Mouse (Mus musculus) lung, embryonic 14.5 days (tissue): ENCODE measurements around the gene Rplp0. TPM values are rescaled to one million over a fixed set of nuclear protein-coding genes. Genes with fewer than 3 reads are reported as not detected.

Source experiments
- ATAC-seq: fragments of 200-750 bp; cut with Nextera tagmentation; 2 replicates; pipeline ENCODE4 v1.8.0; 2017; ENCODE audit warnings: mild to moderate bottlenecking, moderate TSS enrichment, moderate library complexity; ENCODE audit not compliant: insufficient read depth
- DNase-seq: peaks from one replicate; pipeline ENCODE4 v3.0.0-alpha.2; 2015
- H3K27ac ChIP-seq: fragments of 300-500 bp; sonication (generic); 2 replicates; pipeline ENCODE4 v1.5.1; 2014; ENCODE audit warnings: low read depth, mild to moderate bottlenecking, moderate library complexity
- H3K27me3 ChIP-seq: fragments of 300-500 bp; sonication (generic); 2 replicates; pipeline ENCODE4 v1.6.1; 2014; ENCODE audit warnings: low read length, control low read depth; ENCODE audit not compliant: insufficient read depth
- H3K36me3 ChIP-seq: fragments of 300-500 bp; sonication (generic); 2 replicates; pipeline ENCODE4 v1.6.1; 2014; ENCODE audit warnings: control low read depth; ENCODE audit not compliant: insufficient read depth
- H3K4me1 ChIP-seq: fragments of 300-500 bp; sonication (generic); 2 replicates; pipeline ENCODE4 v1.6.1; 2014; ENCODE audit warnings: antibody characterized with exemption, control low read depth; ENCODE audit not compliant: insufficient read depth
- H3K4me2 ChIP-seq: fragments of 300-500 bp; sonication (generic); 2 replicates; pipeline ENCODE4 v1.6.1; 2014; ENCODE audit warnings: mild to moderate bottlenecking
- H3K4me3 ChIP-seq: fragments of 300-500 bp; sonication (generic); 2 replicates; pipeline ENCODE4 v1.5.1; 2014; ENCODE audit warnings: low read depth, low read length
- H3K9ac ChIP-seq: fragments of 300-500 bp; sonication (generic); 2 replicates; pipeline ENCODE4 v1.6.1; 2014
- H3K9me3 ChIP-seq: fragments of 300-500 bp; sonication (generic); 2 replicates; pipeline ENCODE4 v1.6.1; 2016; ENCODE audit warnings: low read depth, low read length, control low read depth
- CTCF ChIP-seq: IDR thresholded peaks from 2 replicates; pipeline ENCODE4 v1.5.1; 2016; ENCODE audit warnings: antibody characterized with exemption, low read depth
- WGBS: fragments of 180-500 bp; shearing (Covaris S2); extraction: QIAGEN DNeasy Blood & Tissue Kit; methylation state at CpG from one replicate; pipeline ENCODE4 v1.1.7; 2014; 5-methylcytosine and 5-hydroxymethylcytosine counted together
- polyA plus RNA-seq: library from polyadenylated mRNA; unstranded; fragments of >200 nt; fragmentation: Nextera tagmentation; extraction: Ambion mirVana; gene quantifications from 2 replicates; pipeline ENCODE4 v1.2.1, GENCODE M21; 2014

The Rplp0 gene
- polyA plus RNA-seq, 1 experiment from 2014 or later = 1,954 TPM

DNA sequence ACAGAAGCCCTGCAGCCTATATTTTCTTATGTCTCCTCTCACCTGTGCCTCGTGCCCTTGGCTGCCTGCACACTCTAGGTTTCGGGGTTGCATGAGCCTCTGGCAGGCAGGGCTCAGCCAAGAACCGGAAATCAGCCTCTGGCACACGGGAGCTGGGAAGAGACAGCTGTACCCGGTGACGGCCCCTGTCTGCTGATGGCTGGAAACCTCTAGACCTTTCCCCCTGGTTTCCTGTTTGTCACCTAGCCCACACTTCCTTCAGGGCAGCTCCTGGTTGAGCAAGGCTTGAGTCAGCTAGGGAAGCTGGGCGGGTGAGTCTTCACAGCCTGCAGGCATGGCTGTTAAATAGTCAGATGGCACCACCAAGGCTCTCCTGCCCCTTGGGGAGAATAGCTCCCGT is 24.4 kb upstream of the Rplp0 start:
- Histone ChIP-seq H3K27ac (peak overlapping the region; percentile 66; the same call in 1 of the 2 replicates), H3K27me3 (no peaks in the 10 kb centered on the region), H3K4me3 (no peak overlapping the region), H3K4me1 (peaks cover 63% of the 10 kb centered on the region), H3K36me3 (no peaks in the 10 kb centered on the region), H3K9ac (peak overlapping the region; percentile 6; the same call in 1 of the 2 replicates), H3K9me3 (no peaks in the 10 kb centered on the region), H3K4me2 (peak overlapping the region; percentile 37; the same call in 1 of the 2 replicates)
- 18% methylated on average over 8 of the region's 8 CpGs for WGBS
- DNase-seq (peak; percentile 56), ATAC-seq (no peak)
- no peak for TF ChIP-seq CTCF

DNA sequence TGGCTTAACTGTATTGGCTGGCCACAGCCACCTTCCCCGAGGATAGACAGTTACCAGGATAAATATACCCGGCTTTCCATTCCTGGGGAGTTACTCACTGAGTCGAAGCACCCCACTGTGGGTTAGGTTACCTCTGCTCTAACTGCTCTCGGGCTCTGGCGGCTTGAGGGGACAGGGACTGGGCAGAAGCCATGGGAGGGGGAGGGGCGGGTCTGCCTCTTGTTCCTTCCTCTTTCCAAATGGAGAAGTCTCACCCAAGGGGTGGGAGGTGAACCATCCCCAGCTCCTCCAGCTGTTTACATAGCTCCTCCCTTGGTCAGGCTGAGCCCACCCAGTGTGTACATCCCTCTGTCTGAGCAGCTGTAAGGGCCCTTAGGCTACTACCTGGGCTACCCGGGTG is 23.6 kb upstream of the Rplp0 start:
- no peaks in the 10 kb centered on the region for H3K27me3 ChIP-seq
- no peaks in the 10 kb centered on the region for H3K36me3 ChIP-seq
- DNase-seq (peak; percentile 57), ATAC-seq (no peak)
- 0 out of 2 replicates have a peak overlapping the region, but pooled peaks have one; percentile 12 for H3K4me2 ChIP-seq
- H3K9ac ChIP-seq = no peak overlapping the region
- no peak overlapping the region; the same call in 1 of the 2 replicates for H3K27ac ChIP-seq
- no peaks in the 10 kb centered on the region for H3K9me3 ChIP-seq
- TF ChIP-seq CTCF = no peak
- peaks cover 55% of the 10 kb centered on the region for H3K4me1 ChIP-seq
- no peak overlapping the region for H3K4me3 ChIP-seq
- 19% methylated on average over 7 of the region's 7 CpGs for WGBS

DNA sequence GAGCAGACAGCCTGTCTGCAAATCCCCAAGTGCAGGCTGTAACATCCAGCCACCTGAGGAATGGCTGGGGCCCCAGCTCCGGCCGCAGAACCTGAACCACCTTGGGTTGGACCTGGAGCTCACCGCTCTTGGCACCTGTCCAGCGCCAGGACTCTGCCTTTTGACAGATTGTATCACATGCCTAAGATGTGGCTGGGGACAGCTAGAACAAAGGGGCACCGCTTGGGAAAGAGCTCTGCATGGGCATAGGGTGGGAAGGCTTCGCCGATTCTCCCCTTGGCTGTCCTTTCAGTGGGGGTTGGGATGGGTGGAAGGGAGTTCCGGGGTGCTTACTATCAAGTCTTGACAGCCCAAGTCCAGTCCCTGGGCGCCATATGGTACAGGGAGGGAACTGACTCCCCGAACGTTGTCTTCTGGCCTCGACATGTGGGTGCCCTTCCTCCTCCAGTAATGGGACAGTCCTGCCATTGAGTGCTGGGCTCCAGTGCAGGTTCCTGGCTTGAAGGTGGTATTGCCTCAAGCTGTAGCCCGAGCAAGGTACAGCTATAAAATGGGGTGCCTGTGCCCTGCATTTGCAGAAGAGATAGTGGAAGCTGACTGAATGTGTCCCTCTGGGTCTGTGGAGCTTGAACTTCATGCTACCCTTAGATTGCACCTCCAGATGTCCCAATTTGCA is 21.1 kb upstream of the Rplp0 start:
- Histone ChIP-seq H3K9ac (peak overlapping the region; percentile 20; the same call in 1 of the 2 replicates), H3K36me3 (no peaks in the 10 kb centered on the region), H3K4me1 (peaks cover 42% of the 10 kb centered on the region), H3K9me3 (no peaks in the 10 kb centered on the region), H3K4me3 (no peak overlapping the region), H3K27me3 (no peaks in the 10 kb centered on the region), H3K4me2 (peak overlapping the region; percentile 37; the same call in 1 of the 2 replicates), H3K27ac (peak overlapping the region; percentile 42; the same call in 1 of the 2 replicates)
- DNase-seq = no peak
- no peak for TF ChIP-seq CTCF
- no peak for ATAC-seq
- WGBS = 61% methylated on average over 13 of the region's 13 CpGs

DNA sequence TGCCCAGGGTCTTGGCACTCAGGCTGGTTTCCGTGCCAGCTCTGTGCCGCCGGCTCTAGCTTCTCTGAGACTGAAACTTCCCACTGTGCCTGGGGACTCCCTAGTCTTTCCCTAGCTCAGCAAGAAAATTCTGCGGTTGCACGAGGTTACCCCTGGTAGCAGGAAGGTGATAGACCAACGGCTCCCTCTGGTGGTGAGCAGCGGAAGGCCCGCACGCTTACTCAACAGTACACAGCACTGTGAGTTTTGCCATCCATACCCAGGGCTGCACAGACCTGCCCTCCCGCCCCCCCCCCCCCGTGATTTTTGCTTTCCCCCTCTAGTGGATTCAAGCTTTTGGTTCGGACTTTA is 20.6 kb upstream of the Rplp0 start:
- peak overlapping the region; percentile 37; the same call in 1 of the 2 replicates for H3K4me2 ChIP-seq
- H3K36me3 ChIP-seq = no peaks in the 10 kb centered on the region
- peak overlapping the region; percentile 42; the same call in 1 of the 2 replicates for H3K27ac ChIP-seq
- H3K4me1 ChIP-seq = peaks cover 47% of the 10 kb centered on the region
- DNase-seq (peak; percentile 98), ATAC-seq (peak; percentile 70)
- peak; percentile 95 for TF ChIP-seq CTCF
- no peak overlapping the region for H3K4me3 ChIP-seq
- H3K9ac ChIP-seq = peak overlapping the region; percentile 20; the same call in 1 of the 2 replicates
- H3K9me3 ChIP-seq = no peaks in the 10 kb centered on the region
- no peaks in the 10 kb centered on the region for H3K27me3 ChIP-seq
- WGBS = 2% methylated on average over 12 of the region's 12 CpGs

DNA sequence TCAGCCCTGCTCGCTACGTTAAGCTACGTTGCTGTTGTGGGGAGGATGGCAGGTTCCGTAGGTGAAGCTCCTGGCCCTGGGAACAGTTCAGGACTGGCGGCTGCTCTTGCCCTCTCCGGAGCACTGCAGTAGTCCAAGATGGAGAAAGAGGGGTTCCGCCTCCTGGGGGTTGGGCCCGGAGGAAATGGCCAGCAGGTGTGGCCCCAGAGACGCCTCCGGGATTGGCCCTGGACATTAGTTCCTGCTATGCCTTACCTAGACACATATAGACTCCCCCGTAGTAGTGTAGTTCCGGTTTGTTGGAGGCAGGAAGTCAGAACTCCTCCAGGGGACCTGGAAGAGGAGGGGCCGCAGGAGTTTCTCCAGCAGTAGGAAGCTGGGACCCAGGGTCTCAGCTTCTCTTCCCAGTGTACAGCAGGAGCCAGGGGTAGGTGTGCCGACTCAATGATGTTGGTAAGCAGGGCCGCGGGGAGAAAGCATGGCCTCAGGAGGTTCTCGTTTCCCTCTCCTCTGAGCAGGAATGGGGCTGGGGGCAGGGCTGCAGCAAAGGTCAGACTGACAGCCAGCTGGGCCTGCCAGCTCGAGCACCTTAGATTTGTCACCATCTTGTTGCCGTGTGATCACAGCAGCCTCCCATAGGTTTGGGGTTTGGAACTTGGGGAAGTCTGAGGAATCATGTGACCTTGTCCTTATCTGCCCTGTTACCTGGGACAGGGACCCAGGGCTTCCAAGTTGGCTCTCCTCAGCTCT is 16.5 kb upstream of the Rplp0 start:
- H3K4me1 ChIP-seq = peaks cover 33% of the 10 kb centered on the region

DNA sequence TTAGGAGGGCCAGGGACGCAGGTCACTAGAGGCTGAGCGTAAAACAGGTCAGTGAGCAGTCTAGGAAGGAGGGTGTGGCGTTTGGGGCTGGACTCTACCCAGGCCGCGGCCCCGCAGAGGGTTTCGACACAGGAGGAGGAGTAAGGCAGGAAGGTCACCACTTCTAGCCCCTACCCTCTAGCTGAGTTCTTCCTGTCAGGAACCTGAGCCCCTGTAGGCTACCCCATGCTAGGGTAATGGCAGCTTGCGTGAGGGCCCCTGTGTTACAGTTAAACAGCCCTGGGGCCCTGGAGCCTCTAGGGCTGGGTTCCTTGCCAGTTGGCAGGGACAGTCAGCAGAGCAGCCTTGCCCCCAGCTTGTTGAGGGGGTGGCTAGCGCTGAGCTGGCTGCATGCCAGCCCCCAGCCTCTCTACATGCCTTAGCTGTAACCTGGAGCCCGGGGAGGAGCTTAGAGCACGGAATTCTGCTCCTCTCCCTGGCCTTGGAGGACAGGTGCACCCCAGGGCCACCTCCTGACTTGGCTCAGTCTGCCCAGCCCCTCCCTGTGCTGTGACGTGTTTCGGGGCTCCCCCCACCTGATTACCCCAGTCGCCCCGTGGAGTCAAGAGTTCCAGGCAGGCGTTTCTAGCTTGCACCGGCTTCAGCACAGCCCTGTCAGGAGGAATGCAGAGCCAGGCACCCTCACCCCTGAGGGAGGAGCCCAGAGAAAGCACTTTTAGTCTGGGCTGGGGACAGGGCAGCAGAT is 15.6 kb upstream of the Rplp0 start:
- peak overlapping the region; percentile 46 for H3K4me2 ChIP-seq
- H3K9me3 ChIP-seq = no peaks in the 10 kb centered on the region
- peak; percentile 84 for DNase-seq
- H3K27ac ChIP-seq = peak overlapping the region; percentile 90
- WGBS = 27% methylated on average over 17 of the region's 17 CpGs
- peak; percentile 75 for ATAC-seq
- peaks cover 26% of the 10 kb centered on the region for H3K4me1 ChIP-seq
- no peaks in the 10 kb centered on the region for H3K27me3 ChIP-seq
- TF ChIP-seq CTCF = no peak
- peak overlapping the region; percentile 29 for H3K9ac ChIP-seq
- peak overlapping the region; percentile 11; the same call in 1 of the 2 replicates for H3K4me3 ChIP-seq
- peaks cover 47% of the 10 kb centered on the region for H3K36me3 ChIP-seq

More for the DNA sequence above, 16.5 kb upstream of the Rplp0 start:
- Histone ChIP-seq H3K9ac (peak overlapping the region; percentile 29), H3K9me3 (no peaks in the 10 kb centered on the region), H3K4me3 (no peak overlapping the region), H3K36me3 (peaks cover 39% of the 10 kb centered on the region), H3K27ac (peak overlapping the region; percentile 90), H3K27me3 (no peaks in the 10 kb centered on the region), H3K4me2 (peak overlapping the region; percentile 46)
- WGBS = 42% methylated on average over 19 of the region's 19 CpGs
- TF ChIP-seq CTCF = no peak
- ATAC-seq = no peak
- no peak for DNase-seq
